Mouse (Mus musculus) lung, adult 2 months (tissue): ENCODE data around the gene Vps54. TPM values are rescaled to one million over a fixed set of nuclear protein-coding genes. Genes with fewer than 3 reads are reported as not detected.
A peak's percentile ranks its signal among the peaks of the same experiment; 100 is the strongest.
"Not testable (repeated sequence)": the region's sequence is repeated elsewhere in the genome, so short reads cannot be mapped to it uniquely, and the experiment has no call there.

ENCODE experiments used
- DNase-seq: peaks from one replicate; pipeline ENCODE4 v3.0.0; 2022
- H3K4me1 ChIP-seq: fragments of 200-500 bp; 2 replicates; pipeline ENCODE4 v1.6.1; 2011; ENCODE audit warnings: low read length; ENCODE audit not compliant: control insufficient read depth, insufficient read depth
- H3K4me3 ChIP-seq: fragments of 200-500 bp; replicated peaks from 2 replicates; pipeline ENCODE3; 2011; ENCODE audit warnings: low read depth, mild to moderate bottlenecking, control low read depth, low read length; ENCODE audit errors: extremely low read depth
- CTCF ChIP-seq: fragments of 200-500 bp; IDR thresholded peaks from 2 replicates; pipeline ENCODE4 v1.5.1; 2011; ENCODE audit warnings: mild to moderate bottlenecking, low read length, control low read depth; ENCODE audit not compliant: insufficient read depth
- POLR2A ChIP-seq: fragments of 200-500 bp; IDR thresholded peaks from 2 replicates; pipeline ENCODE4 v1.6.1; 2011; ENCODE audit warnings: low read depth, mild to moderate bottlenecking, control low read depth, low read length, borderline replicate concordance; ENCODE audit errors: extremely low read depth
- WGBS: fragments of 180-500 bp; shearing (Covaris S2); methylation state at CpG from one replicate; pipeline ENCODE4 v1.1.7; 2018; 5-methylcytosine and 5-hydroxymethylcytosine counted together
- polyA plus RNA-seq: library from polyadenylated mRNA; depleted of rRNA; stranded (reverse); fragments of >200 nt; gene quantifications from 2 replicates; pipeline ENCODE4 v1.2.3, GENCODE M21; 2012

The Vps54 gene
- polyA plus RNA-seq, 1 experiment = 21.3 TPM

GRCm38 (mm10) chr11:21286391-21286790 lies 47.3 kb downstream of the Vps54 start:
- WGBS = 75% methylated on average over 3 of the region's 3 CpGs
- no peak for DNase-seq
- Histone ChIP-seq H3K4me1 (no peaks in the 10 kb centered on the region), H3K4me3 (no peak overlapping the region)
- TF ChIP-seq CTCF (no peak), POLR2A (no peak)

GRCm38 (mm10) chr11:21288153-21288552 lies 49.1 kb downstream of the Vps54 start:
- H3K4me1 ChIP-seq, H3K4me3 ChIP-seq, DNase-seq: not testable (repeated sequence)
- WGBS = 97% methylated on average over 2 of the region's 2 CpGs

GRCm38 (mm10) chr11:21295486-21295885 lies 56.4 kb downstream of the Vps54 start:
- no peak for DNase-seq
- 69% methylated on average over 5 of the region's 5 CpGs for WGBS
- H3K4me1 ChIP-seq = peaks cover 2% of the 10 kb centered on the region; the same call in 1 of the 2 replicates
- no peak overlapping the region for H3K4me3 ChIP-seq
- TF ChIP-seq CTCF (no peak), POLR2A (no peak)

GRCm38 (mm10) chr11:21303619-21304018 lies 64.5 kb downstream of the Vps54 start:
- H3K4me1 ChIP-seq = peaks cover 8% of the 10 kb centered on the region
- no peak for DNase-seq
- TF ChIP-seq CTCF (no peak), POLR2A (no peak)
- H3K4me3 ChIP-seq = no peak overlapping the region
- WGBS = 65% methylated on average over 3 of the region's 3 CpGs

- WGBS = 42% methylated on average over 5 of the region's 5 CpGs
- DNase-seq = no peak
- Histone ChIP-seq H3K4me3 (no peak overlapping the region), H3K4me1 (peaks cover 7% of the 10 kb centered on the region)
- TF ChIP-seq POLR2A (no peak), CTCF (no peak)
Measured at GRCm38 (mm10) chr11:21307078-21307668, 68.1 kb downstream of the Vps54 start.

- Histone ChIP-seq H3K4me3 (no peak overlapping the region), H3K4me1 (peaks cover 7% of the 10 kb centered on the region)
- TF ChIP-seq POLR2A = no peak
- TF ChIP-seq CTCF = peak; percentile 67
- DNase-seq = no peak
- WGBS = 75% methylated on average over 5 of the region's 5 CpGs
Measured at GRCm38 (mm10) chr11:21308119-21308518, 69.0 kb downstream of the Vps54 start.

- TF ChIP-seq POLR2A (no peak), CTCF (no peak)
- DNase-seq = no peak
- H3K4me1 ChIP-seq = peaks cover 3% of the 10 kb centered on the region
- H3K4me3 ChIP-seq = no peak overlapping the region
- 75% methylated on average over 6 of the region's 6 CpGs for WGBS
Measured at GRCm38 (mm10) chr11:21309516-21309915, 70.4 kb downstream of the Vps54 start.

GRCm38 (mm10) chr11:21313922-21314657 lies 75.0 kb downstream of the Vps54 start:
- H3K4me1 ChIP-seq = no peaks in the 10 kb centered on the region; the same call in 1 of the 2 replicates
- 61% methylated on average over 9 of the region's 9 CpGs for WGBS
- DNase-seq = no peak
- no peak overlapping the region for H3K4me3 ChIP-seq
- TF ChIP-seq POLR2A (no peak), CTCF (no peak)

GRCm38 (mm10) chr11:21321577-21321976 lies 82.5 kb downstream of the Vps54 start:
- Histone ChIP-seq H3K4me1 (peaks cover 4% of the 10 kb centered on the region), H3K4me3 (no peak overlapping the region)
- WGBS = 37% methylated on average over 3 of the region's 3 CpGs
- TF ChIP-seq CTCF (no peak), POLR2A (no peak)
- no peak for DNase-seq

GRCm38 (mm10) chr11:21322349-21322748 lies 83.3 kb downstream of the Vps54 start:
- H3K4me1 ChIP-seq = peaks cover 4% of the 10 kb centered on the region

More at GRCm38 (mm10) chr11:21322349-21322748, 83.3 kb downstream of the Vps54 start:
- WGBS = 76% methylated on average over 3 of the region's 3 CpGs
- no peak for DNase-seq
- no peak overlapping the region for H3K4me3 ChIP-seq
- TF ChIP-seq POLR2A (no peak), CTCF (0 out of 2 replicates have a peak, but pooled peaks have one; percentile 16)
